Mouse (Mus musculus) ES-E14 (cell line): Measurements from ENCODE around the gene Gm10842. TPM values are rescaled to one million over a fixed set of nuclear protein-coding genes. Genes with fewer than 3 reads are reported as not detected.

Experiments
- DNase-seq: peaks from one replicate; pipeline ENCODE4 v3.0.0-alpha.2; 2013; ENCODE audit warnings: low read depth, low spot score
- H3K27ac ChIP-seq: 2 replicates; pipeline ENCODE4 v1.5.1; 2012; ENCODE audit warnings: low read depth, mild to moderate bottlenecking, low read length, moderate library complexity, mixed read lengths; ENCODE audit not compliant: poor library complexity, insufficient read depth, severe bottlenecking
- H3K36me3 ChIP-seq: 2 replicates; pipeline ENCODE4 v1.6.1; 2012; ENCODE audit warnings: mild to moderate bottlenecking, low read length, moderate library complexity, mixed read lengths; ENCODE audit not compliant: control insufficient read depth, poor library complexity, insufficient read depth, severe bottlenecking
- H3K4me1 ChIP-seq, 2 experiments: fragments of 150-350 bp in 1 of 2; sonication (generic) in 1 of 2; 2 replicates each; pipeline ENCODE4 v1.6.1; 2012; ENCODE audit warnings: low read length in 2 of 2, mild to moderate bottlenecking in 1 of 2, mixed read lengths in 1 of 2; ENCODE audit not compliant: control insufficient read depth in 2 of 2, insufficient read depth in 2 of 2, poor library complexity in 1 of 2
- H3K4me3 ChIP-seq, 2 experiments: fragments of 150-350 bp in 1 of 2; sonication (generic) in 1 of 2; 2 replicates each; pipeline ENCODE4 v1.5.1; 2012; ENCODE audit warnings: low read length in 2 of 2, low read depth in 1 of 2, mild to moderate bottlenecking in 1 of 2, mixed read lengths in 1 of 2; ENCODE audit not compliant: insufficient read depth in 1 of 2, poor library complexity in 1 of 2, severe bottlenecking in 1 of 2
- H3K9ac ChIP-seq: 2 replicates; pipeline ENCODE4 v1.6.1; 2012; ENCODE audit warnings: low read depth, mild to moderate bottlenecking, low read length, mixed read lengths; ENCODE audit not compliant: poor library complexity, insufficient read depth, severe bottlenecking
- H3K9me3 ChIP-seq: fragments of 150-350 bp; sonication (generic); 2 replicates; pipeline ENCODE4 v1.6.1; 2012; ENCODE audit warnings: low read depth, mild to moderate bottlenecking, low read length; ENCODE audit not compliant: control insufficient read depth, insufficient read depth
- CHD2 ChIP-seq: IDR thresholded peaks from 2 replicates; pipeline ENCODE4 v1.6.1; 2014; ENCODE audit warnings: mild to moderate bottlenecking, low read depth, low read length, inconsistent platforms
- HCFC1 ChIP-seq: IDR thresholded peaks from 2 replicates; pipeline ENCODE4 v1.6.1; 2012; ENCODE audit warnings: low read length, inconsistent platforms, borderline replicate concordance; ENCODE audit not compliant: insufficient read depth
- MAFK ChIP-seq: IDR thresholded peaks from 2 replicates; pipeline ENCODE4 v1.6.1; 2014; ENCODE audit warnings: mild to moderate bottlenecking, low read depth, low read length, inconsistent platforms; ENCODE audit not compliant: insufficient read depth
- ZC3H11A ChIP-seq: IDR thresholded peaks from 2 replicates; pipeline ENCODE4 v1.6.1; 2012; ENCODE audit warnings: low read depth, mild to moderate bottlenecking, inconsistent platforms, low read length, borderline replicate concordance
- ZNF384 ChIP-seq: IDR thresholded peaks from 2 replicates; pipeline ENCODE4 v1.6.1; 2012; ENCODE audit warnings: low read depth, low read length, inconsistent platforms
- in situ Hi-C, 2 experiments: fragments of 600-800 bp; cut with MboI; formaldehyde crosslinking; loops; one replicate each; pipeline ENCODE4 v1.15.1; 2025; ENCODE audit warnings: low sequenced_read_pairs in 2 of 2, inconsistent platforms in 1 of 2; ENCODE audit not compliant: unreplicated experiment in 2 of 2
- total RNA-seq: library from RNA; depleted of rRNA; stranded (reverse); fragments of 300-350 nt; gene quantifications from 2 replicates; pipeline ENCODE4 v1.2.3, GENCODE M21; 2012

The Gm10842 gene
- total RNA-seq, 1 experiment, result not detected

DNA sequence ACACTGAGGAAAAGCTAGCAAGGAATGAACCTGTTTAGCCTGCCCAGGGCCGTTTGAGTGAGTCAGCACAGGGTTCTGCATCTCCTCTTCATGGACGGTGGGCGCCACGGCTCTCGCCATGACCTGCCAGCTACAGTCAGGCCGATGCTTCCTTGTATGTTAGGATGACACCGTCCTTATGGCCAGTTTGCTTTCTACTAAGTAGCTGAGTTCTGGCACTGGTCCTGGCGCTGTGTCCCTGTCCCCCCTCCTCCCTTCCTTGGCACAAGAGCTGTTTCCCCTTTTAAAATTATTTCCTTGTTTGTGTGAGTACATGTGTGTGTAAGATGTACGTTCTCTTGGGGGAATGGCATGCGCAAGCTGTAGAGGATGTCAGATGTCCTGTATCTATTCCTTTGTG is 1.5 kb upstream of the Gm10842 start:
- in situ Hi-C loops, result no loop called here

GRCm38 (mm10) chr11:105149353-105149752 is 2.7 kb downstream of the Gm10842 start:
- H3K4me3 ChIP-seq, result no peak overlapping the region
- H3K36me3 ChIP-seq, result no peaks in the 10 kb centered on the region
- H3K4me1 ChIP-seq, result peaks cover 4 to 31% of the 10 kb centered on the region in 2 experiments; a peak in 3 of 4 replicates
- H3K9me3 ChIP-seq, result no peaks in the 10 kb centered on the region
- in situ Hi-C loops, result no loop called here
- peak overlapping the region; percentile 13; the same call in 1 of the 2 replicates for H3K9ac ChIP-seq
- DNase-seq, result no peak
- H3K27ac ChIP-seq, result no peak overlapping the region; the same call in 1 of the 2 replicates
- no peak for TF ChIP-seq ZNF384
- TF ChIP-seq CHD2, result no peak
- no peak for TF ChIP-seq MAFK
- TF ChIP-seq ZC3H11A, result no peak

More for the DNA sequence above, 1.5 kb upstream of the Gm10842 start:
- no peaks in the 10 kb centered on the region for H3K9me3 ChIP-seq
- H3K27ac ChIP-seq, result no peak overlapping the region
- TF ChIP-seq HCFC1 (no peak), CHD2 (no peak), MAFK (no peak), ZNF384 (no peak), ZC3H11A (no peak)
- H3K4me3 ChIP-seq, result no peak overlapping the region
- H3K36me3 ChIP-seq, result peaks cover 3% of the 10 kb centered on the region; the same call in 1 of the 2 replicates
- H3K4me1 ChIP-seq, result peaks cover 0 to 3% of the 10 kb centered on the region in 2 experiments; a peak in 2 of 4 replicates
- no peak overlapping the region for H3K9ac ChIP-seq
- no peak for DNase-seq

DNA sequence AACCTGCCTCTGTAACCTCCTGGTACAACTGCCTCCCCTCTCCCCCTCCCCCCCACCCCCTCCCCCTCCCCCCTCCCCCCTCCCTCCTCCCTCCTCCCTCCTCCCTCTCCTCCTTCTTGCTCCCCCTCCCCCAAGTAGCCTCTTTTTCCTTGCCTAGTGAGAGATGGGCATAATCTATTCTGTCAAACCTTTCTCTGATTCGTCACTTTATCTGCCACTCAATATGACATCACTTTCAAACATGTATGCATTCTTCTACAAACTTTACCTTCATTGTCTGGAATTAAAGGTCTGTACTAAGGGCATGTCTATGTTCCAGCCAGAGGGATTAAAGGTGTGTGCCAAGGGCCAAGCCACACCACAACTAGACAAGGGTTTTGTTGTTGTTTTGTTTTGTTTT is 3.1 kb downstream of the Gm10842 start:
- in situ Hi-C loops, result loop anchor here in 1 of 2 experiments (25.0 kb wide), 1 partner anchor 1187 kb away; the partner anchor contains the start of genes Arf2 and Nsf
- Histone ChIP-seq H3K9me3 (no peaks in the 10 kb centered on the region), H3K36me3 (no peaks in the 10 kb centered on the region), H3K27ac (no peak overlapping the region; the same call in 1 of the 2 replicates), H3K9ac (no peak overlapping the region), H3K4me3 (no peak overlapping the region), H3K4me1 (peaks cover 4 to 31% of the 10 kb centered on the region in 2 experiments; a peak in 3 of 4 replicates)
- DNase-seq, result no peak
- TF ChIP-seq MAFK, result no peak
- TF ChIP-seq CHD2, result no peak
- no peak for TF ChIP-seq ZC3H11A
- no peak for TF ChIP-seq ZNF384
- TF ChIP-seq HCFC1, result no peak

- in situ Hi-C loops, result loop anchor here in 1 of 2 experiments (25.0 kb wide), 1 partner anchor 1188 kb away; the partner anchor contains the start of genes Arf2 and Nsf
- peak overlapping the region in 1 of 2 experiments; percentile 22; a peak in 2 of 4 replicates for H3K4me3 ChIP-seq
- H3K4me1 ChIP-seq, result peaks cover 4 to 31% of the 10 kb centered on the region in 2 experiments; a peak in 3 of 4 replicates
- peak overlapping the region; percentile 77 for H3K27ac ChIP-seq
- H3K36me3 ChIP-seq, result no peaks in the 10 kb centered on the region
- no peaks in the 10 kb centered on the region for H3K9me3 ChIP-seq
- no peak for DNase-seq
- TF ChIP-seq ZC3H11A, result no peak
- H3K9ac ChIP-seq, result peak overlapping the region; percentile 65; the same call in 1 of the 2 replicates
Observed at GRCm38 (mm10) chr11:105150691-105151090, 4.0 kb downstream of the Gm10842 start.
